Mouse (Mus musculus): ENCODE measurements at regions not wholly inside any gene's neighbourhood (a gene's known extent, or its start where the extent isn't known, plus 50 kb on each side); places are given as distances from the start of the nearest gene placed in this dataset.

DNA sequence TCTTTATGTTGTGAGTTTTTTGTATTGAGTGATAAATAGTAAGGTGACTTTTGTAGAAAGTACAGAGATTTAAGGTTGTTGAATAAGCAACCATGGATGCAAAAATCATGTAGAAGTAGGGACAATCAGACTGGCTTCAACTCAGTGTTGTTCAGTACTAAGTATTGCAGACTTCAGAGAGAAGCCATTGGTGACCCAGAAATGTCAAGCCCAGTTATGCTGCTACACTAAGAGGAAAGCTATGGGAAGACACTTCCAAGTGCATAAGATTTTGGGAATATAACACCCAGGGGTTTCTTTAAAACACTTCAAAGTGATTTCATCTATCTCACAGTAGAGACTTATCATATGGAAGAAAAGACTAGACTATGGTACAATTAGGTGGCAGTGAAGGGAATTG is 154.8 kb upstream of the Tle4 start:
- no peak for DNase-seq

DNA sequence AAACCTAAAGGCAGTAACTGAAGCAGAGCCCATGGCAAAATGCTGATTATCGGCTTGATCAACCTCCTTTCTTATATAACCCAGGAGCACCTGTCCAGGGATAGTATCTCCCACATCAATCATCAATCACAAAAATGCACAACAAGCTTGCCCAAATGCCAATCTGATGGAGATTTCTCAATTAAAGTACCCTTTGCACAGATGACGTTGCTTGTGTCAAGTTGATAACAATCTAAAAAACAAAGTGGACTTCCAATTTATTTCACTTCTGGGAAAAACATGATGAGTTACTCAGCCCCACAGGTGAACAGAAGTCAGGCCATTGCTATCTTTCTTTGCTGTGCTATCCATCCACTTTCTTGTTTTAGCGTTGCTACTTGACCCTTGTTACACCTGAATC is 144.5 kb upstream of the Tle4 start:
- no peak for DNase-seq

DNA sequence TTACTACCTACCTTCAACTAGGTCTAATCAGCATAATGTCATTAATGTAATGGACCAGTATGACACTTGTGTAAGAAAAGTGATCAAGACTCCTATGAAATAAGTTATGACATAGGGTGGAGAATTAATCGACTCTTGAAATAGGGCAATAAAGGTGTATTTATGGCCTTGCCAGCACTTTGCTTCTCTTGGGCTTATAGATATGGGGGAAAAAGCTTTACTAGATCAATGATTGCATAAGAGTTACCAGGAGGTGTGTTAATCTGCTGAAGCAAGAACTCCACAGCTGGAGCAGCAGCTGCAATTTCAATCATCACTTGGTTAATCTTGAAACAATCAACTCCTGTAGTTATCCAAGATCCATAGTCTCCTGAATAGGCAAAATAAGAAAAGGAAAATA is 143.1 kb upstream of the Tle4 start:
- DNase-seq, result no peak

DNA sequence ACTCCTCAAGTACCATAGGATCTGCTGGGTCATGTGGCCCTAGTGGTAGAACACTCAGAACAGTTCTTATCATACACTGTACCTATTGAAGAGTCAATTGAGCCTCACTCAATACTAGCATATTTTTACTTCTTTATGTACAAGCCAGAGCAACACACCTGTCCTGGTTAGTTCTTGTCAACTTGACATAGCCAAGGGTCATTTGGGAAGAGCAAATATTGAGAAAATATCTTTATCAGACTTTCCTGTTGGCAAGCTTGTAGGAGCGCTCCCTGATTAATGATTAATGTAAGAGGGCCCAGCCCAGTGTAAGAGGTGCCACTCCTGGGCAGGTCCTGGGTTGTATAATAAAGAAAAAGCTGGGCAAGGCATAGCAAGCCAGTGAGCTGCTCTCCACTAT is 142.3 kb upstream of the Tle4 start:
- DNase-seq, result no peak

DNA sequence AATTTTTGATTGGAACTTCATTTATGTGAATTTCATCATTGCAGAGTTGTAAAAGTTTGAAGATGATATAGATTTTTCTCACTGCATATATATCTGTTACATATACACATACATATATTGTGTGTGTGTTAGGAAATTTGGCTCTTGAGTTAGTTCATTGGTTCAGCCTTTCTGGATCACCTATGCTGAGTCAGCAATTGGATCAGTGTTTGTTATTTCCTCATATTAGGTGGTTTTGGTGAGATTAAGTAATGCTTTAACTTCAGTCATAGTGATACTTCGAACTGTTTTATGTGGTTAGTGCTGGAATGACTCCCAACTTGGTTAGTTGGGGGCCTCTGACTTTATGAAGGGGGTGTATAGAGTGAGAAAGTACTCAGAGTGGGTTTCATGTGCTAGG is 138.7 kb upstream of the Tle4 start:
- no peak for DNase-seq

DNA sequence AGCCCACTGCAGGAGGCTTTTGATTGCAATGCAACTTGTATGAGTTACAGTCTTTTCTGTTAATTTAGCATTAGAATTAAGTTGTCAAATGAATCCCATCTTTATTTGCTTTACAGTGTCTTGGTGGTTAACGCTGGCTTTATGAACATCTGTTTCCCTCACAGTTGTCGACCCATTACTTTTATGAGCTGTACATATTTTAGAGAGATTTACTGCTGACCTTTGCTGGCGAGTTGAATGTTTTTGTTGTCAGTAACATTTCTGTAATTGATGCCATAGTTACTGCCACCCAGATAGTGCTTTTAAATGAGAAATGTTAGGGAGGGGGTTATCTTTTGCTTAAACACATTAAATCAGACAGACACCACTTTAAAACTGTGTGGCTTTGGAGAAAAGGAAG is 127.5 kb upstream of the Tle4 start:
- DNase-seq, result no peak

DNA sequence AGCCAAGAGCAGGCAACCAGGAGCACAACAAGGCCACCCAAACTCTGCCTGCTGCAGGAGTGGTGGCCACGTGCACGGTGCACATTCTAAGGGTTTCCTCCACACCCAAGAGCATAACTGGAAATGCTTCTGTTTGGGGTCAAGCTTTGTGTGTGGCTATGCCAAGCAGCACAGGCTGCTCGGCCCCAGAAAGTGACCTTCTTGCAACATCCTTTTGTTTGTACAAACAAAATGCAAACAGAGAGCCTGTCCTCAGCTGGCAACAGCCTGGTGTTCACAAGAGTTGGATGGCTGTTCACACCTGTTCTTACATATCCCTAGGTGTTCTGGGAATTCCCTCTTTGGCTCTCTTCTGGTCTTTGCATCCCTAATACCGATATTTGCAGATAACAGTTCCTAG is 126.8 kb upstream of the Tle4 start:
- DNase-seq, result no peak

DNA sequence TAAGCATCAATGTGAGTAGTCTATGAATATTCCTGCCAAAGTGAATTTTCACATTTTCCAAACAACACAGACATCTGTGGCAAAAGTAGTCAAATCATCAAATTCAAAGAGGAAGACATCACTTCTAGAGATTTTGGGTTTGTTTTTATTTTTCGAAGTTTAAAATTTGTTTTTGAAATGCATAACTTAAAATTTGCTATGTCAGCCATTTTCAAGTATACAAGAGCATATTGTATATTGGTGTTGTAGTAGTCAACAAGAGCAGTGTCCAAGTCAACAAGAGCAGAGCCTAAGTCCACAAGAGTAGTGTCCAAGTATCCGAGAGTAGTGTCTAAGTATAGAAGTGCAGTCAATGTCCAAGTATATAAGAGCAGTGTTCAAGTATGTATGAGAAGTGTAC is 107.9 kb upstream of the Tle4 start:
- no peak for DNase-seq

DNA sequence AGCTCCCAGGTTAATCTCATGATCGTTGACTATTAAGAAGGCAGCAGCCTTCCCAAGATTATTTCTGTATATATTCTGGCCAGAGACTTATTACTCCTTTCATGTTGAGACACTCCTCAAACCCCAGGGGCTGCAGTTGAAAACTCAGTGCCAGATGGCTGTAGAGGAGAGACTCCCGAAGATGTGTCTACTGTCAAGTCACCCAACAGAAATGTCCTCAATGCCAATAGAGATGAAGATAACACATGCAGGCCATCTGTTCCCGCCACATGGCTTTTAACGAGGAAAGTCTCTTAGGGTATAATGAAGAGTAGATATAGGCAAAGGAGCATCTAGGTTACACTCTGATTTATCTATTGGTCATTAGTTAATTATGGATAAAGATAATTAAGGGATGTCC is 103.3 kb upstream of the Tle4 start:
- no peak for DNase-seq

DNA sequence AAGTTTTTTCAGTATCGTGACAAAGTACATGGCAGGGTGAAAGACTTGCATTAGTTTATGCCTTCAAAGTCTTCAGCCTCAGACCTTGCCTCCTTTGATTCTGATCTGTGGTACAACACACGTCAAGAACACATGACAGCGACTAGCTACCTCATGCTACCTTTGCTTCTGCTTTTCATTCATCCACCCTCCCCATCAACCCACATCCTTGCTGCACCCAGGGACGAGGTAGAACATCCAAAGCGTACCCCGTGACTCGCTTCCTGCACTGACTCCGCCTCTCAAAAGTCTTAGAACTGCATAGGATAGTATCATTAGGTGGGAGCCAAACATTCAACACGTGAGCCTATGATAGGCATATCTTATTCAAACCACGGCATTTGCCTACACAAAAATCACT is 97.5 kb upstream of the Tle4 start:
- DNase-seq, result peak; percentile 21 to 47

DNA sequence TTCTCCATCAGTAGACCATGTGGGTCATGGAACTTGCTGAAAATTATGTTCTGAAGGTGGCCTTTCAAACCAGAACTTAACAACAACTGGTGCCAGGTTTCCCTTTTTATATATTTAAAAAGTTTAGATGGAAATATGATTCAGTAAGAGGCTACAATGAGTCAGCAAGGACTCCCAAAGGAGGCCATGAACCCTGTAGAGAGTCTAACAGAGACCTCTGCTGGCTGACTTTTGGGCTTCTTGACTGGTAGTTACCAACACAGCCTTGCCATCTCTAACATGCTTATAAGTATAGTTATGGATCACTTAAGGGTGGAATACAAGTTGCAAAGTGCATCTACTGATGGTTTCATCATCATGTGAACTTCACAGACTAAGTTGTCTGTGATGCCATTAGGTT is 94.3 kb upstream of the Tle4 start:
- peak; percentile 12 to 16 for DNase-seq

DNA sequence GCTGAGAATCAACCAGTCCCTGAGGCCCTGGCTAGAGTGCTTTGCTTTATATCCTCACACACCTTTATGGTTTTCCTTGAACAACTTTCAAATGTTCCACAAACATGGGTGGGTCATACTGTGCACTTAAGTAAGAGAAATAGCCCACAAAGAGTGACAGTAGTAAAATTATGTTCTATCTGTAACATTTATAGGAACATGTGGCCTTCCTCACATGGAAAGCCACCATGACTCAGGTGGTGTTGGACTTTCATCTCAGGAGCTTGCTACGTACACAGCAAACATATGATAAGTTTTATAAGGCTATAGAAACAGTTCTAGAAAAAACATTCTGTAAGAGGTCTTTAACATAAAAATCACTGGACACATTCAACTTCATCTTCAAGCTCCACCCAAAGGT is 87.8 kb upstream of the Tle4 start:
- no peak for DNase-seq

DNA sequence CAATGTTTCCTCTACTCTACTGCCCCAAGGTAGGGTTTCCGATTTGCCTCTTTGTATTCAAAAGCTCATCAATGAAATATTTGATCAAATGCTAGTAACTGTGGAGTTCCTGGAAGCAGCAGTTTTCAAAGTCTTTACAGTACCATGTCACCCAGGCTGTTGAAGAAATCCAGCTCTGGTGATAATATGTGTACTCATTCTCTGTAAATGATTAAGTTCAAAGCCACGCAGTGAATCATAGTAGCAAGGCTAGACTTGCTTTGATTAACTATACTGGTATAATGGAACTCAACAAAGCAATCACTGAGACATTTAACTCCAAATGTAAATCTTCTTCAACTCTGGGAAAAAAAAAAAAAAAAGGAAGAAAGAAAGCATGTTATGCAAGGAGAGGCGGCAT is 86.8 kb upstream of the Tle4 start:
- no peak for DNase-seq

DNA sequence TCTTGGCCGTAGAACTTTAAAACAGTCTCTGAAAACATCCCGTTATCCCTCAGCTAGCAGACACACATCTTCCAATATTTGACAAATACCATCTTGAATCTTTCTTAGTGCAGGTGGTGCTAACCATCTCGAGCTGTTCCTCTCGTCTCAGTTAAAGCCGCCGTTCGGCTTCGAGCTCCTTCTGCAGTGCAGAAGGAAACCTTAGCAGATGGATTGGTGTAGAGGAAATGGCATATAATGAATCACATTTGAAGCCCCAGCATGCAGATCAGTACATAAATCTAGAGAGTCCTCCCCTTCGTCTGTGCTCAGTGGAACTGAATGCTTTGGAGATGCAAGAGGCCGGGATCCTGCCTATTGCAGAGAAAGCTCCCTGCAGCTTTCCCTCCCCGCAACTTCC is 83.5 kb upstream of the Tle4 start:
- no peak for DNase-seq

DNA sequence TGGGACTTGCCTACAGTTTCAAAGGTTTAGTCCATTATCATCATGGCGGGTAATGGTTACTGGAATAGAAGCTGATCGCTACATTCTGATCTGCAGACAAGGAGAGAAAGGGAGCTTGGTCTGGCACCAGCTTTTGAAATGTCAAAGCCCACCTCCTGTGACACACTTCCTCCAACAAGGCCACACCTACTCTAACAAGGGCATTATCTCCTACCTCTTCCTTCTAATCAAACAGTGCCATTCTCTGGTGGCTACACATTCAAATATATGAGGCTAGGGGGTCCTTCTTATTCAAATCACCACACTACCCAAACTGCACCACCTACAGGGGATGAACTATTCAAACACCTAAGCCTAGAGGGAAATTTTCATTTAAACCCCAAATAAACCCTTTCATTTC is 81.9 kb upstream of the Tle4 start:
- DNase-seq, result no peak

DNA sequence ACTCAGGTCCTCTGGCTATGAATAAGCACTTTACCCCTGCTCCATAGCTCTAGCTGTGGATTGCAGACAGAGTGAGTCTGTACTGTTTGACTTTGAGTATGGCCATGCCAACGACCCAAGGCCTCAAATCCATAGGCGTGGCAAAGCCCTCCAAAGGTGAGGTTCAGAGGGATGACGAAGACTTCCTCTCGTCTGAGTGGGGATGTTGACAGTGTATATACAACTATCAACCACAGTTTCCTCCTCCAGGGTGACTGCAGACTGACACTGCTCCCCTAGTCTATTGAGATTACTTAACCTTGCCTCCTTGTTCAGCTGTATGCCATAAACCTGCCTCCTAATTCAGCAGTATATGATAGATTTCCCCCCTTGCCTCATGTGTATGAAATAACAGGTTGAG is 80.7 kb upstream of the Tle4 start:
- DNase-seq, result no peak

DNA sequence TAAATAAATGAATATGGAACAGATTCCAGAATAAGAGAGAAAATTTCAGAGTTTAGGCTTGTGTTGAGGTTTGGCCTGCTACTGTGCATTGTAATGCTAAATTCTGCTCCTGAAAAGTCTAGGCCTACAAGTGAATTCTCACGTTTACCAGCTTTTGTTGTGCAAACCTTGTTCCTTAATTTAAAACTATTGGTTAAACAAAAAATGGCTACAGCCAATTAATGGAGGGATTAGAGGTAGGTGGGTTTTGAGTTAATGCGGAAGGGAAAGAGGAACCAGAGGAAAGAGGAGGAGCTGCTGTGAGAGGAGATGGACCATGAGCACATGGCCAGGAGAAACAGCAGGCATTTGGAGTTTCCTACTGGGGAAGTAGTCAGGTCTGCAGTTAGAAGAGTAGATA is 79.1 kb upstream of the Tle4 start:
- DNase-seq, result no peak

DNA sequence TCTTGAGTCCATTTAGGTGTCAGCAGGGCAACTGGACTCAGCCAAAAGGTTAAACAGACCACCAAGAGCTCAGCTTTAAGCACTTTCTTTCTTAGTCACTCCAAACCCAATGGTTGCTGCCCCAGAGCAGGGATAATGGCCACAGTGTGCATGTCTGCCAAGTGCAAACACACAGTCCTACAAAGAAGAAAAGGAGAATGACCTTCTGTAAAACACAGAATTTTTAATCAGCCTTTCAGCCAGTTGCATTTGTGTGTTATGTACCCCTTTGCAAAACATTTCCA is 72.9 kb upstream of the Tle4 start:
- no peak for DNase-seq

DNA sequence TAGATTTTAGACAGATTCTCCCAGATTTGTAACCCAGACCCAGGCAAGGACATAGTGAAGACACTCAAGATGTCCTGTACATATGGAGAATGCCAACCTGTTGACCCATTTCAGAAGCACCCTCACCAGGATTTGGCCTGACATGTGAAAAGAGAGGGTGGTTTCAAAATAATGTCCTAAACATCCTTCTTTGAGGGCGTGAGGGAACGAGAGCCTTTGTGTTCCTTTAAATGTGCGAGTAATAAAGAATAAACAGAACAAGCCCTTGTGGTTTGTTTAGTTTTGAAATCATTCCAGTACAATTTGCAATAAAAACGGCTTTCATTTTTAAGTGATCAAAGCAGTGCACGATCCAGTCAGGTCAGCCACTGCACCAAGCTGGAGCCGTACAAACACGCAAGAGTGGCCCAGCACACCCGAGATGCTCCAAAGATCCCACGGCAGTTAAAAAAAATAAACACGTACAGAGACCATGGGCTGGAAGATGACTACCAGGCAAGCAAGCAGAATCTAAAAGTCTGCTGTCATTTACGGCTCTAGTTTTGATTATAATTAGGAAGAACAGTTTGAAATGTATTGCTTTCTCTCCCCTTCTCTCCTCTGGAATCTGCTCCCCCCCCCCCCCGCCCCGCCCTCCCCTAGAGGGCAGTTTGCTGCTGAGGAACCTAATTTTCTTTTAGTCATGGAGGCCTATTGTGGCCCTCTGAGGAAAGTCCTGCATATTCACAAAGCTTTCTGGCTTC is 72.4 kb upstream of the Tle4 start:
- DNase-seq, result no peak

DNA sequence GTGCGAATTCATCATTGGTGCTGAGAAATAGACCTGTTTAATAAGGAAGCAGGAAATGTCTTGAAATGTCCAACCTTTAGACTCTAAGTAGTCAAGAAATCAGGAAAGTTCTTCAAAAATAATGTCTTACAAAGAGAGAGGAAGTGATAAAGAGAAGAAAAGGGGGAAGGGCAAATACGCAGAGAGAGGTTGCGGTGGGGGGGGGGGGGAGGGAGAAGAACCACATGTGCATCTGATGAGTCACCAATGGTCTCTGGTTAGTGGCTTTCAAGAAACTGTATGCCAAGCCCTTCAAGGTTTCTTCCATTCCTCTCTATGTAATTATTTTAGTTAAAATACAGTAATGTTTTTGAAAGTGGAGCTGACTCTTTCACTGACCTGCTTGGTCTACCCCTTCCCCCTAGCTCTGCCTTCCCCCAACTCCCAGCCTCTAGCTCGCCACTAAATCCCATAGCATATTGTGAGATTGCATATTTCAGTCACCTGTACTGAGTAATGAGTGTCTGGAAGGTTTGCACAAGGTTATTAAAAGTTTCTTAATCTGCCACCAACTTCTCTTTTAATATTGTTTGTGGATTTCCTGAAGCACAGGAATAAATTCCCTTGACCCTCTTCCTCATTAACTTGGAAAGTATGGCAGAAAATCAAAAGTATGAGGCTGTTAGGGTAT is 70.8 kb upstream of the Tle4 start:
- no peak for DNase-seq

DNA sequence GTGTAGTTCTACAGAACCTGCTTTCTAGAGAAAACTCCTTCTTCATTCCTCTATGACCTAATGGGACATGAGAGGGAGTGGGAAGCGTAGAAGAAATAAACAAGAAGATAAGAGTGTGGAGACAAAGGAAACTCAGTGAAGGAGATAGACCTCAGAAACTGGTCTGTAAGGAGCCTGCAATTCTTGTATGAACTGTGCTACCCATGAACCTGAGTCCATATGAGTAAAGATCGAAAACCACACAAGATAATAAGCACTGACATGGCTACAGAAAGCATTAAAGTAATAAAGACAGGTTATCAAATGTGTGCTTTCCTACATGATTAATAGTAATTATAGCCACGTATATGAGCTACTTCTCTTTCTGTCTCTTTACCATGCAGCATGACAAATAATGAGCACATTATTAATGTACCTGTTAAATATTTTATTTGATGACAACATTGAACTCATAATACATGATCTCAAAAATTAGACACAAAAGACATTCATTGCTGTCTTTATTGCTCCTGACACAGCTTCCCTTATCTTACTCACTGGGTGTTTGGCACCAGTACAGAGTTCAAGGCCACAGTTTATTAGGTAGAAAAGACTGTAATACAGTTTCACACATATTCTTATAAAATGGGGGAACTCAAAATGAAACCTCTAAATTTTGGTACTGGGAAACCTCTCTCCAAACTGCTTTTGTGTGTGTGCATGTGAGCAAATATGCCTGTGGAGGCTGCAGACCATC is 67.0 kb upstream of the Tle4 start:
- no peak for DNase-seq

DNA sequence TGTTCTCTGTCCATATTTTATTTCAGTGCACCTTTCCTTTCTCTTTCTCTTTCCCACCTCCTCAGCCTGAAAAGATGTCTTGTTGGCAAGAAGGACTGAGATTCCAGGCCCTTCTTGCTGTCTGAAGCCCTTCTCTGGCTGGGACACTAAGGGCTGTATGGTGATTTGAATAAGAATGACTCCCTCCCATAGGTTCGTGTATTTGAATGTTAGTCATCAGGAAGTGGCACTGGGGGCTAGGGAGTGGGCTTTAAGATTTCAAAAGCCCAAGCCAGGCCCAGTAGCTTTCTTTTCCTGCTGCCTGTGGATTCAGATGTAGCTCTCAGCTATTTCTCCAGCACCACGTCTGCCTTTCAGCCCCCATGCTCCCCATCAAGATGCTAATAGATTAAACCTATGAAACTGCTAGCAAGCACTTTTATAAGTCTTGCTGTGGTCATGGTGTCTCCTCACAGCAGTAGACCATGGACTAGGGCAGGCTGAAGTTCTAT is 66.3 kb upstream of the Tle4 start:
- no peak for DNase-seq

DNA sequence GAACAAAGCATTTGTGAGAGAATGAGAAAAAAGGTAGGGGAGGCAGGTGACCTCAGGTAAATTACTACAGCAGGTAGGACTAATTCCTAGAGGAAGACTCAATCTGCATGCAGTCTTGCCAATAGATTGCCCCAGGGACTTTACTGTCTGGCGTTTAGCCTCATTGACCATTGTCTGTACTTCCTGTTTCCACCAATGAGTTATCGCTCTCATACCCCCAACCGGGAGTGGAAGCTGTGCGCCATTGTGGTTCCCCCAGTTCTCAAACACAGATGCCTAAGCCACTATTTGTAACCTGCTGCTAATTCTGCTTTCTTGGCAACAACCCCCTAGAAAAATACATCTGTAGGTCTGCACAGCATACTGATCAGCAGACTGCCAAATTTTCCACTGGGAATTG is 65.5 kb upstream of the Tle4 start:
- DNase-seq, result no peak

DNA sequence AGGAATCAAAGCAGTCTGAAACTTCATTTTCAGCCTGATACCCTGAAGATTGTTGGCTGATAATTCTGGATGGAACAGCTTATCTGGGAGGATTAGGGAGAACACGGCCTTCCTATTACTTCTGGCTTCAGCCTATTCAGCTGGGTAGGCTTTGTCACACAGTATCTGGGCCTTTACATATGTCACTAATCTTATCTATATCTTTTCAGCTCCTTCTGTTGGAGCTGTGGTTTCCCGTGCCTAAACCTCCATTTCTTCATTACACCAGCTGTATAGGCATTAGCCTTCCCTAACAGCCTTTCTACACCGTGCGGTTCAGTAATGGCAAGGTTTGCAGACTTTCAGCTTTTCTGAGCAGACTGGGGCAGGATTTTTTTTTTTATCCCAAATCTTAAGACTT is 61.9 kb upstream of the Tle4 start:
- no peak for DNase-seq

Data from thymus, postnatal 36 days (tissue).